Mouse (Mus musculus) cerebellum, adult 11 months (tissue): ENCODE measurements at regions not wholly inside any gene's neighbourhood (a gene's known extent, or its start where the extent isn't known, plus 50 kb on each side); places are given as distances from the start of the nearest gene placed in this dataset.

ENCODE experiments used
- DNase-seq: peaks from one replicate; pipeline ENCODE4 v3.0.0; 2022

- no peak for DNase-seq
Measured at GRCm38 (mm10) chr4:69971721-69972120, 438.5 kb downstream of the Cdk5rap2 start.

GRCm38 (mm10) chr4:69968424-69968823 is 441.8 kb downstream of the Cdk5rap2 start:
- no peak for DNase-seq
